Mouse (Mus musculus): ENCODE data around the gene Hcrt.
"Not testable (repeated sequence)": the region's sequence is repeated elsewhere in the genome, so short reads cannot be mapped to it uniquely, and the experiment has no call there.

Hcrt gene

DNA sequence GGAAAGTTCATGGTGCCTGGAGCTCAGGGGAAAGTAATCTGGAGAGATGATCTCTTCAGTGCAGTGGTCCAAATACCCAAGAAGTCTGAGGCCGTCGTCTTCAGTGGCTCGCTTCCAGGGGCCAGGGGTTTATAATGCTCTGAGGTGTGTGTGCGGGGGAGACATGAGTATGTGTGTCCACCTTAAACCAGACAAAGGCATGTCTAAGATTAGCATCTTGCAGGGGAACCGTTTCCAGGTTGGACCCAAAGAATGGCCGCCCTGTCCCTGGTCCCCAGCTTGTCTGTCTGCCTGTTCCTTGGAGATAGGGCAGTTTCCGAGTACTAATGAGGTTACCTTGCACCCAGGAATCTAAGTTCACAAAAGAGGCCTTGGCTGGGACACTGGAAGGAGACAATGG, at the start of gene Hcrt:
Gene Hcrt (minus strand): TSS at position 101 of the 400 bp plus-strand sequence.
- no peak for DNase-seq (ENCODE audit: low read depth, low spot score)

DNA sequence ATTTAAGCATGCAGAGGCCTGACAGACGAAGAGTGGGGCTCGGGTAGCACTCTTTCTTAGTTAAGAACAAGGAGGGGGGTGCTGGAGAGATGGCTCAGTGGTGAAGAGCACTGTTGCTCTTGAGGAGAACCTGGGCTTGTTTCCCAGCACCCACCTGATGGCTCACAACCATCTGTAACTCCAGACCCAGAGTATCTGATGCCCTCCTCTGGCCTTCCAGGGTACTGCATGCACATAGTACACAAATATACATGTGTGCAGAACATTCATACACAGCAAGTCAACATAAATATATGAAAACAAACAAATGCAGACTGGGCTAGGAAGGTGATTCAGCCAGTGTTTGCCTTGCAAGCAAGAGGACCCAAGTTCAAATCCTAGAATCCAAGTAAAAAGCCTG, 48.4 kb upstream of the Hcrt start:
- DNase-seq (ENCODE audit: low read depth, low spot score): no peak

DNA sequence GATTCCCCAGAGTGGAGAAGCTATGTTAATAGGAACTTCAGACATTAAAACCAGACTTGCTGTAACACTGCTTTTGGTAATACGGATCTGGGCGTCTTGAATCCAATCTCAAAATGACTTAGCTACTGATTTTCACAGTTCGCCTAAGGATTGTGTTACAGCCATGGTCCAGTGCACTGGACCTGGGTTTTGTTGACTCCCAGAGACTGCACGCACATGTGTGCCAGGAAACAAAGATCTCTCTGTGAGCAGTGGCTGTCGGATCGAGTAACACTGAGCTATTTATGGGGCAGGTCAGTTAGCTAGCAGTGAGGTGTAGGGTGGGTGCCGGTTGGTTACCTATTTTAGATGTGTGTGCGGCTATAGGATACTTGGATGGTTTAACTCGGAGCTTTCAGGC, 47.8 kb upstream of the Hcrt start:
- DNase-seq (ENCODE audit: low read depth, low spot score): no peak

DNA sequence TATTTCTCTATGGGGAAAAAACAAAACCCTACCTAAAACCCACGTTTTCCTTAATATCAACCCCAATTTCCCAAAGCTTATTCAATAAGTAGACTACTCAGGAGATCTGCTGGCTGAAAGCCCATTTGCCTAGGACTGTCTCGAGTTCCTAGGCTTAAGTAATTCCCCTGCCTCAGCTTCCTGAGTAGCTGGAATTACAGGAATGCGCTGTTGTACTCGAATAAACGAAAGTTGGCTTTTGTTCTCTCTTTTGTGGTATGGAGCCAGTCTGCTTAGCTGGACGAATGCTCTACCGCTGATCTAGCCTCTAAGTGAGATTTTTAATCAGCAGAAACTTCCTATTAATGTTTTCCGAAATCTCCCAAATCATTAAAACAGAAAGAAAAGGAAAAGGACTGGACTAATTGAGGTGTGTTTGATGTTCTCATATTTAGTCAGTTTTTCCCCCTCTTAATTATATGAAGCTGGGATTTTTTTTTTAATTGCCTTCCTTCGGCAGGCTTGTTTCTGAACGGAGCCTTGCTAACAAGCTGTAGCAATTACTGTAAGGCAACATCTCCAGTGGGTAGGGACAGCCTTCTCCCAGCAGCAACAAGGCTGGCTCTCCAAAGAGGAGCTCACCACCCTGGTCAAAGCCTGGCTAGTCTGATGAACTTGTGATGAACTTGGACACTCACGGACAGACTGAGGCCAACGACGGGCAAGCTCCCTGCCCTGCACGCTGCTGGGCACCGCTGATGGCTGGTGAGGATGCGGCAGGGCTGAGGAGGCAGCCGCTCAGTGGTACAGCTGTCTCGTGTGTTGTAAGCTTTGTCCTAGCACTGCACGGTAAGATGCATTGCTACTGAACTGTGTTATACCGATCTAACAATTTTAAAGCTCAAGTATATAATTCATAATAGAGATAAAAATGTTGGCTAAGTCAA, 43.9 kb upstream of the Hcrt start:
- no peak for DNase-seq (ENCODE audit: low read depth, low spot score)

GRCm38 (mm10) chr11:100805535-100805934, 42.8 kb upstream of the Hcrt start:
- DNase-seq (ENCODE audit: low read depth, low spot score): peak; percentile 26

DNA sequence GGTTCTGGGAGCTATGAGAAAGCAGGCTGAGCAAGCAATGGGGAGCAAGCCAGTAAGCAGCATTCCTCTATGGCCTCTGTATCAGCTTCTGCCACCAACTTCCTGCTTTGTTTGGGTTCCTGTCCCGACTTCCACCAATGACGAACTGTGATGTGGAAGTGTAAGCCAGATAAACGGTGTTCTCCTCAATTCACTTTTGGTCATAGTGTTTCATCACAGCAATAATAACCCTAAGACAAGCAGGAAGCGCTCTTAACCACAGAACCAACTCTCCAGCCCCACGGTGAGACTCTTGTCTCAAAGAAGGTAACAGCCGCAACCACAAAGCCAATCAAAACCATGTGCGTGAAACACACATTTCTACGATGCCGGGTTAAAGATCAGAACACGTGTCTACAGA, 41.7 kb upstream of the Hcrt start:
- DNase-seq (ENCODE audit: low read depth, low spot score): no peak

GRCm38 (mm10) chr11:100799426-100799825, 36.7 kb upstream of the Hcrt start:
- DNase-seq (ENCODE audit: low read depth, low spot score): no peak

GRCm38 (mm10) chr11:100796585-100796984, 33.9 kb upstream of the Hcrt start:
- DNase-seq (ENCODE audit: low read depth, low spot score): no peak

- no peak for DNase-seq (ENCODE audit: low read depth, low spot score)
Measured at GRCm38 (mm10) chr11:100795386-100795785, 32.7 kb upstream of the Hcrt start.

GRCm38 (mm10) chr11:100791457-100792049, 28.8 kb upstream of the Hcrt start:
- no peak for DNase-seq (ENCODE audit: low read depth, low spot score)

DNA sequence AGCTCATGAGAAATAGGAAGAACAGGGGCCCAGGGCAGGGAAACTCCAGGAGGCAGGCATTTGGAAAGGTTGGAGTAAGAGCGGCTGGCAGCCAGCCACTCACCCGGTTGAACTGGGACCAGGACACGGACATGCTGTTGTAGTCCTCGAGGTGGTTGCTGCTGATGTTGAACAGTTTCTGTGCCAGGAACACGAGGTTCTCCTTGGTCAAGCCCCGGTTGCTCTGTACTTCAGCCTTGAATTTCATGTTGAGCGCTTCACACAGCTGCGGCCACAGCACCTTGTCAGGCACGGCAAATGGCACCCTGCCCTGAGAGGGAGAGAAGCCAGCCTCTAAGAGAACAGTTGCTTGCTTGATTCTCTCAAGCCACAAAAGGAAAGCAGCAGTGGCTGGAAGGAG, 27.9 kb upstream of the Hcrt start:
- not testable (repeated sequence) for DNase-seq (ENCODE audit: low read depth, low spot score)

GRCm38 (mm10) chr11:100789702-100790101, 27.0 kb upstream of the Hcrt start:
- DNase-seq (ENCODE audit: low read depth, low spot score): no peak

- no peak for DNase-seq (ENCODE audit: low read depth, low spot score)
Measured at GRCm38 (mm10) chr11:100785774-100786173, 23.0 kb upstream of the Hcrt start.

GRCm38 (mm10) chr11:100784286-100784685, 21.6 kb upstream of the Hcrt start:
- DNase-seq (ENCODE audit: low read depth, low spot score): no peak

DNA sequence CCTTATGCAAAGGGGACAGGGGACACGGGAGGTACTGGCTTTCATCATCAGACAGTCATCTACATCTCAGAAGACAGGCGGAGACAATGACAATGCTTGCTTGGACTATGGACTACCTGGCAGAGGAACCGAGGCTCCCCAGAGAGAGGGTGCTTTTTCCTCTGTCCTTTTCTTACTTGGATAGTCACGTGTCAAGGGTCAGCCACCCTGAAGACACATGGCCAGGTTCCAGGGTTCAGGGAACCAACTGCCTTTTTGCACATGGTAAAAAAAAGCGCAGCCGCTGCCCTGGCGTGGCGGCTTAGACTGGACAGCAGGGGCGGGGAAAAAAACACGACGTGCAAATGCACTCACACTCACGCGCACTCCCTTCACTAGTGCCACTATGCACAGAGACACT, 19.8 kb upstream of the Hcrt start:
- no peak for DNase-seq (ENCODE audit: low read depth, low spot score)

GRCm38 (mm10) chr11:100781763-100782475, 19.2 kb upstream of the Hcrt start:
- DNase-seq (ENCODE audit: low read depth, low spot score): no peak

DNA sequence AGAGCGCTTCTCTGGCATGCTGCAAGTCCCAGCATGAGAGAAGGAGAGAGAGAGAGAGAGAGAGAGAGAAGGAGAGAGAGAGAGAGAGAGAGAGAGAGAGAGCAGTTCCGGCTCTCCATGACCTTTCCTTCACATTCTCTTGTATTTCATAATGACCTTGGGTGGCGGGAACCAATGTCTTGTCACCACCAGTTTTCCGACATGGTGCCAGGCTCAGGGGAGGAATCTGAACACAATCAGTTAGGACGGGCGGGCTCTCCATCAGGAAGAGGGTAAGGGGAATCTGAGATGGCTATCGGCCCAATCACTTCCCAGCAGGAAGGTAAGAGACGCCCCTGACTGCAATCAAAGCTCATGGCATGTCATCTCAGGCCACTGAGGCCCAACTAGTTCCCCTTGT, 17.5 kb upstream of the Hcrt start:
- no peak for DNase-seq (ENCODE audit: low read depth, low spot score)

DNA sequence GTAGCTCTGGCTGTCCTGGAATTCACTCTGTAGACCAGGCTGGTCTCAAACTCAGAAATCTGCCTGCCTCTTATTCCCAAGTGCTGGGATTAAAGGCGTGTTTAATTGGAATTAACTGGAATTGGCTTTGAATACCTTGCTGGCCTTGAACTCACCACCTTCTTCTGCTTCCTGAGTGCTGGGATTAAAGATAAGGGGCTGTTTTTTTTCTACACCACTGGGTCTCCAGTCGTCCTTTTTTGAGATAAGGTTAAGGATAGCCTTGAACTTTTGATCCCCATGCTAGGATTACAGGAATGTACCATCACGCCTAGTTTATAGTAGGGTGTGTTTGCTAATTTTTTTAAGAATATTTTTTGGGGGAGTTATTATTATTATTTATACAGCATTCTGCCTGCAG, 15.3 kb upstream of the Hcrt start:
- DNase-seq (ENCODE audit: low read depth, low spot score): no peak

DNA sequence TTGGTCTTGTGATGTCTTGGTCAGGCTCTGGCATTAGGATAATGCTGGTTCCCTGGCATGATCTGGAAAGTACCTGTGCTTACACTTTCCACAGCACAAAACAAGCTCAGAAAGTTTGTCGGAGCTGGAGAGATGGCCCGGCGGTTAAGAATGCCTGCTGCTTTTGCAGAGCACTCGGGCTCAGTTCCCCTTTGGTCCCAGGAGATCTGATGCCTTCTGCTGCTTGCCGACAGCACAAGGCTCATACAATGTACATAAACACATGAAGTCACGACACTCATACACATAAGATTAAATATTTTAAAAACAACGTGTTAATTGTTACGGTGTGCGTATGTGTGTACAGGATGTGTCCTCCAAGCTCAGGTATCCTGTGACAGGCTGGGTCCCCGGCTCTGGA, 13.2 kb upstream of the Hcrt start:
- no peak for DNase-seq (ENCODE audit: low read depth, low spot score)

DNA sequence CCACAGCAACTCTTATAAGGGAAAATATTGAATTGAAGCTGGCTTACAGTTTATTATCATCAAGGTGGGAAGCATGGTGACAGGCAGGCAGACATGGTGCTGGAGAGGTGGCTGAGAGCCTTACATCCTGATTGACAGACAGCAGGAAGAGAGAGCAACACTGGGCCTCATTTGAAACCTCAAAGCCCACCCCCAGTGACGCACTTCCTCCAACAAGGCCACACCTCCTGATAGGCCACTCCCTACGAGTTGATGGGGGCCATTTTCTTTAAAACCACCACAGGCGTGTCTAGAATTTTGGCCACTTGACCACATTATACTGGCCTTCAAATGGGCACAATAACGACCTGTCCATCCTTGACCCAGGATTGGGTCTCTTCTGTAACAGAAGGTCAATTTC, 11.5 kb upstream of the Hcrt start:
- DNase-seq (ENCODE audit: low read depth, low spot score): no peak

GRCm38 (mm10) chr11:100770646-100771408, 8.1 kb upstream of the Hcrt start, which contains the start of gene Ghdc:
Gene Ghdc, minus strand, starts transcription at chr11:100770957.
- DNase-seq (ENCODE audit: low read depth, low spot score): peak; percentile 89

DNA sequence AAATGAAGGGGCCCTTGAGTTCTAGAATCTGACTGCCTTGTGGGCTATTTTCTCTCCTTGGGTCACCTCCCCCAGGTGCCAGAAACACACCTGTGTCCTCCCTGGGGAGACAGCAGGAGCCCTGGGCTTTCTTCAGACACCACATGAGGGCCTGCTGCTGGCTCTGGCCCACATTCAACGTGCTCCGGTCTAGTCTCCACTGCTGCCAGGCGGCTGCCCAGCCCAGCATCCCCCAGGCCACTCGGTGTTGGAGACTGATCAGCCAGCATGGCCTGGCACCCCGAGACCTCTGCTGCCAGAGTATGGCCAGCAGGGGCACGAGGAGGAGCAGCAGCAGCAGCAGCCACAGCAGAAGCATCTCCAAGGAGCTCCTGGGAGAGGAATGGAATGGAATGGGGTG, 7.2 kb upstream of the Hcrt start:
- peak; percentile 35 for DNase-seq (ENCODE audit: low read depth, low spot score)

All from A20 (cell line).